Mouse (Mus musculus) midbrain, embryonic 16.5 days (tissue): ENCODE data around the gene Fam107b. TPM values are rescaled to one million over a fixed set of nuclear protein-coding genes. Genes with fewer than 3 reads are reported as not detected.

Source experiments
- ATAC-seq: fragments of 200-750 bp; cut with Nextera tagmentation; 2 replicates; pipeline ENCODE4 v1.8.0; 2017; ENCODE audit warnings: moderate TSS enrichment
- H3K27ac ChIP-seq: fragments of 300-500 bp; sonication (generic); 2 replicates; pipeline ENCODE4 v1.5.1; 2014; ENCODE audit warnings: mild to moderate bottlenecking, low read length, mixed read lengths
- H3K27me3 ChIP-seq: fragments of 300-500 bp; sonication (generic); 2 replicates; pipeline ENCODE4 v1.6.1; 2014; ENCODE audit warnings: low read depth, low read length, mixed read lengths; ENCODE audit not compliant: control insufficient read depth, insufficient read depth
- H3K36me3 ChIP-seq: fragments of 300-500 bp; sonication (generic); 2 replicates; pipeline ENCODE4 v1.6.1; 2014; ENCODE audit warnings: mild to moderate bottlenecking, low read length, moderate library complexity, mixed read lengths; ENCODE audit not compliant: control insufficient read depth, insufficient read depth
- H3K4me1 ChIP-seq: fragments of 300-500 bp; sonication (generic); 2 replicates; pipeline ENCODE4 v1.6.1; 2014; ENCODE audit warnings: mild to moderate bottlenecking, low read length, mixed read lengths; ENCODE audit not compliant: control insufficient read depth, insufficient read depth
- H3K4me2 ChIP-seq: fragments of 300-500 bp; sonication (generic); 2 replicates; pipeline ENCODE4 v1.6.1; 2014; ENCODE audit warnings: mild to moderate bottlenecking, low read length, mixed read lengths
- H3K4me3 ChIP-seq: fragments of 300-500 bp; sonication (generic); 2 replicates; pipeline ENCODE4 v1.5.1; 2014; ENCODE audit warnings: low read depth, mild to moderate bottlenecking, low read length, moderate library complexity, mixed read lengths
- H3K9ac ChIP-seq: fragments of 300-500 bp; sonication (generic); 2 replicates; pipeline ENCODE4 v1.6.1; 2014; ENCODE audit warnings: low read depth, low read length, mixed read lengths
- H3K9me3 ChIP-seq: fragments of 300-500 bp; sonication (generic); replicated peaks from 2 replicates; pipeline ENCODE4 v1.6.1; 2014; ENCODE audit warnings: mild to moderate bottlenecking, low read length, mixed read lengths; ENCODE audit not compliant: control insufficient read depth, poor library complexity, severe bottlenecking
- WGBS: fragments of 180-500 bp; shearing (Covaris S2); extraction: QIAGEN DNeasy Blood & Tissue Kit; methylation state at CpG from one replicate; pipeline ENCODE4 v1.1.7; 2014; 5-methylcytosine and 5-hydroxymethylcytosine counted together
- polyA plus RNA-seq: library from polyadenylated mRNA; unstranded; fragments of >200 nt; fragmentation: Nextera tagmentation; extraction: Ambion mirVana; gene quantifications from 2 replicates; pipeline ENCODE4 v1.2.1, GENCODE M21; 2015

Gene Fam107b
- polyA plus RNA-seq, 1 experiment from 2014 or later, result 27.9 TPM

GRCm38 (mm10) chr2:3775569-3775968 is 205.3 kb downstream of the Fam107b start:
- no peaks in the 10 kb centered on the region for H3K9me3 ChIP-seq
- no peak for ATAC-seq
- no peaks in the 10 kb centered on the region for H3K4me1 ChIP-seq
- H3K4me2 ChIP-seq, result no peak overlapping the region
- H3K27me3 ChIP-seq, result no peaks in the 10 kb centered on the region
- 96% methylated on average over 3 of the region's 3 CpGs for WGBS
- no peak overlapping the region for H3K9ac ChIP-seq
- no peak overlapping the region for H3K27ac ChIP-seq
- H3K36me3 ChIP-seq, result peaks cover 4% of the 10 kb centered on the region; the same call in 1 of the 2 replicates
- no peak overlapping the region for H3K4me3 ChIP-seq

- H3K9me3 ChIP-seq, result no peaks in the 10 kb centered on the region
- H3K4me2 ChIP-seq, result no peak overlapping the region
- H3K27ac ChIP-seq, result no peak overlapping the region
- H3K36me3 ChIP-seq, result peaks cover 4% of the 10 kb centered on the region; the same call in 1 of the 2 replicates
- H3K4me1 ChIP-seq, result no peaks in the 10 kb centered on the region
- no peak for ATAC-seq
- H3K9ac ChIP-seq, result no peak overlapping the region
- no peaks in the 10 kb centered on the region for H3K27me3 ChIP-seq
- H3K4me3 ChIP-seq, result no peak overlapping the region
These were observed 205.8 kb downstream of the Fam107b start for GRCm38 (mm10) chr2:3776045-3776444.

GRCm38 (mm10) chr2:3777696-3778095 is 207.4 kb downstream of the Fam107b start:
- Histone ChIP-seq H3K27ac (no peak overlapping the region), H3K9me3 (no peaks in the 10 kb centered on the region), H3K4me1 (no peaks in the 10 kb centered on the region), H3K4me3 (no peak overlapping the region), H3K4me2 (no peak overlapping the region), H3K36me3 (peaks cover 6% of the 10 kb centered on the region; the same call in 1 of the 2 replicates), H3K27me3 (no peaks in the 10 kb centered on the region), H3K9ac (no peak overlapping the region)
- ATAC-seq, result no peak
- 87% methylated on average over 6 of the region's 6 CpGs for WGBS

- 93% methylated on average over 8 of the region's 8 CpGs for WGBS
- H3K4me2 ChIP-seq, result no peak overlapping the region
These were observed 215.3 kb downstream of the Fam107b start for GRCm38 (mm10) chr2:3785546-3785945.

GRCm38 (mm10) chr2:3787752-3788423 is 217.6 kb downstream of the Fam107b start:
- no peaks in the 10 kb centered on the region for H3K27me3 ChIP-seq
- no peak overlapping the region for H3K4me3 ChIP-seq
- H3K9ac ChIP-seq, result no peak overlapping the region
- H3K36me3 ChIP-seq, result no peaks in the 10 kb centered on the region
- no peak overlapping the region for H3K27ac ChIP-seq
- H3K4me1 ChIP-seq, result no peaks in the 10 kb centered on the region
- no peaks in the 10 kb centered on the region for H3K9me3 ChIP-seq
- ATAC-seq, result no peak
- H3K4me2 ChIP-seq, result no peak overlapping the region

More at GRCm38 (mm10) chr2:3785546-3785945, 215.3 kb downstream of the Fam107b start:
- no peak overlapping the region for H3K4me3 ChIP-seq
- H3K9ac ChIP-seq, result no peak overlapping the region
- 0 out of 2 replicates have a peak, but pooled peaks cover 2% of the 10 kb centered on the region for H3K36me3 ChIP-seq
- H3K27me3 ChIP-seq, result no peaks in the 10 kb centered on the region
- H3K27ac ChIP-seq, result no peak overlapping the region
- no peaks in the 10 kb centered on the region for H3K4me1 ChIP-seq
- no peak for ATAC-seq
- no peaks in the 10 kb centered on the region for H3K9me3 ChIP-seq

- no peak overlapping the region for H3K9ac ChIP-seq
- H3K27ac ChIP-seq, result no peak overlapping the region
- H3K27me3 ChIP-seq, result no peaks in the 10 kb centered on the region
- no peak overlapping the region for H3K4me2 ChIP-seq
- no peak for ATAC-seq
- no peaks in the 10 kb centered on the region for H3K36me3 ChIP-seq
- WGBS, result 86% methylated on average over 3 of the region's 3 CpGs
- no peaks in the 10 kb centered on the region for H3K9me3 ChIP-seq
- H3K4me3 ChIP-seq, result no peak overlapping the region
- H3K4me1 ChIP-seq, result no peaks in the 10 kb centered on the region
These were observed 218.1 kb downstream of the Fam107b start for GRCm38 (mm10) chr2:3788424-3788786.

GRCm38 (mm10) chr2:3796543-3796942 is 226.3 kb downstream of the Fam107b start:
- Histone ChIP-seq H3K9me3 (no peaks in the 10 kb centered on the region), H3K4me1 (no peaks in the 10 kb centered on the region; the same call in 1 of the 2 replicates), H3K9ac (no peak overlapping the region), H3K4me2 (no peak overlapping the region), H3K27me3 (no peaks in the 10 kb centered on the region), H3K36me3 (no peaks in the 10 kb centered on the region), H3K4me3 (no peak overlapping the region), H3K27ac (no peak overlapping the region)
- WGBS, result 74% methylated on average over 5 of the region's 5 CpGs
- no peak for ATAC-seq

GRCm38 (mm10) chr2:3799767-3800554 is 229.7 kb downstream of the Fam107b start:
- Histone ChIP-seq H3K4me2 (peak overlapping the region; percentile 51), H3K27me3 (no peaks in the 10 kb centered on the region), H3K9ac (0 out of 2 replicates have a peak overlapping the region, but pooled peaks have one; percentile 2), H3K4me3 (peak overlapping the region; percentile 20), H3K9me3 (no peaks in the 10 kb centered on the region), H3K4me1 (no peaks in the 10 kb centered on the region; the same call in 1 of the 2 replicates), H3K27ac (no peak overlapping the region), H3K36me3 (no peaks in the 10 kb centered on the region)
- 10% methylated on average over 18 of the region's 18 CpGs for WGBS
- ATAC-seq, result peak; percentile 93

- WGBS, result 66% methylated on average over 5 of the region's 5 CpGs
- Histone ChIP-seq H3K4me1 (no peaks in the 10 kb centered on the region; the same call in 1 of the 2 replicates), H3K9me3 (no peaks in the 10 kb centered on the region), H3K27me3 (no peaks in the 10 kb centered on the region), H3K9ac (no peak overlapping the region), H3K27ac (no peak overlapping the region), H3K36me3 (no peaks in the 10 kb centered on the region), H3K4me3 (no peak overlapping the region), H3K4me2 (no peak overlapping the region)
- ATAC-seq, result peak; percentile 48; the same call in 1 of the 2 replicates
These were observed 230.2 kb downstream of the Fam107b start for GRCm38 (mm10) chr2:3800555-3800878.
